Mouse (Mus musculus) liver, embryonic 16.5 days (tissue): ENCODE results near the gene Nfkbid. TPM values are rescaled to one million over a fixed set of nuclear protein-coding genes. Genes with fewer than 3 reads are reported as not detected.

Source experiments
- ATAC-seq: fragments of 200-750 bp; cut with Nextera tagmentation; 2 replicates; pipeline ENCODE4 v1.8.0; 2017; ENCODE audit warnings: low read depth, mild to moderate bottlenecking, moderate number of reproducible peaks, moderate library complexity
- H3K27ac ChIP-seq: fragments of 300-500 bp; sonication (generic); 2 replicates; pipeline ENCODE4 v1.5.1; 2014; ENCODE audit warnings: mild to moderate bottlenecking, low read length
- H3K27me3 ChIP-seq: fragments of 300-500 bp; sonication (generic); 2 replicates; pipeline ENCODE4 v1.6.1; 2014; ENCODE audit warnings: low read depth, low read length, mixed read lengths; ENCODE audit not compliant: control insufficient read depth, insufficient read depth
- H3K36me3 ChIP-seq: fragments of 300-500 bp; sonication (generic); 2 replicates; pipeline ENCODE4 v1.6.1; 2014; ENCODE audit warnings: mild to moderate bottlenecking; ENCODE audit not compliant: control insufficient read depth, insufficient read depth
- H3K4me1 ChIP-seq: fragments of 300-500 bp; sonication (generic); 2 replicates; pipeline ENCODE4 v1.6.1; 2014; ENCODE audit warnings: low read depth, low read length, mixed read lengths; ENCODE audit not compliant: control insufficient read depth
- H3K4me2 ChIP-seq: fragments of 300-500 bp; sonication (generic); 2 replicates; pipeline ENCODE4 v1.6.1; 2014; ENCODE audit warnings: low read depth, low read length, mixed read lengths
- H3K4me3 ChIP-seq: fragments of 300-500 bp; sonication (generic); 2 replicates; pipeline ENCODE4 v1.5.1; 2014; ENCODE audit warnings: low read depth, mild to moderate bottlenecking, low read length
- H3K9ac ChIP-seq: fragments of 300-500 bp; sonication (generic); 2 replicates; pipeline ENCODE4 v1.6.1; 2014; ENCODE audit warnings: low read depth, low read length
- H3K9me3 ChIP-seq: fragments of 300-500 bp; sonication (generic); replicated peaks from 2 replicates; pipeline ENCODE4 v1.6.1; 2016; ENCODE audit warnings: low read length; ENCODE audit not compliant: control insufficient read depth
- WGBS: fragments of 180-500 bp; shearing (Covaris S2); extraction: QIAGEN DNeasy Blood & Tissue Kit; methylation state at CpG from one replicate; pipeline ENCODE4 v1.1.7; 2014; ENCODE audit not compliant: insufficient replicate concordance; 5-methylcytosine and 5-hydroxymethylcytosine counted together
- polyA plus RNA-seq: library from polyadenylated mRNA; unstranded; fragments of >200 nt; fragmentation: Nextera tagmentation; extraction: Ambion mirVana; gene quantifications from 2 replicates; pipeline ENCODE4 v1.2.1, GENCODE M21; 2015

Gene Nfkbid
- polyA plus RNA-seq, 1 experiment from 2014 or later, result 1.4 TPM

GRCm38 (mm10) chr7:30420673-30421072 lies 859 bp upstream of the Nfkbid start:
- WGBS, result 35% methylated on average over 3 of the region's 3 CpGs
- Histone ChIP-seq H3K27ac (peak overlapping the region; percentile 53; the same call in 1 of the 2 replicates), H3K36me3 (no peaks in the 10 kb centered on the region), H3K4me3 (no peak overlapping the region), H3K9me3 (no peaks in the 10 kb centered on the region), H3K4me2 (peak overlapping the region; percentile 87), H3K9ac (no peak overlapping the region), H3K27me3 (peaks cover 3% of the 10 kb centered on the region; the same call in 1 of the 2 replicates), H3K4me1 (peaks cover 15% of the 10 kb centered on the region)
- ATAC-seq, result no peak

DNA sequence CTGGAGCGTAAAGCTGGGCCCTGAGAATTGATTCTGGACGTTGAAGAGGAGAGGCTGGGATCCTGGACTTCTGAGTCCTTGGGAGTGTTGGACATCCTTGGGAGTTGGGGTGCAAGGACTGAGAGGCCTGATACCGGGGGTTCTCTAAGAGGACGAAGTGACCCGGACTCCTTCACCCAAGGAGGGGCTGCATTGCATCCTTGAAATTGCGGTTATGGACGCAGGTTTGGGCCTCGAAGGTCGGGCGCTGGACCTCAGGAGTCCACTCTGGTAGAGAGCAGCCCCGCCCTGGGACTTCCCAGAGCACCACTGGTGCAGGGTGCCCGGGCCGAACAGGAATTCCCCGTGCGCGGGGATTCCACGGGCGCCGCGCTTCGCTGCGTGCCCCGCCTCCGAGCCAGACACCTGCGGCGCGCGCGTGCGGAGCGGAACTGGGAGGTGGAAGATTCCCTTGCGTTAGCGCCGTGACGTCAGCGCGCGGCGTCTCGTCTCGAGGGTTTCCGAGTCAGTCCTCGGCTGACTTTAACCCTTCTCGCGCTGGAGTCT lies 431 bp downstream of the Nfkbid start:
- under 1% methylated on average over 45 of the region's 45 CpGs for WGBS
- H3K9ac ChIP-seq, result peak overlapping the region; percentile 59
- peak overlapping the region; percentile 87 for H3K4me2 ChIP-seq
- no peaks in the 10 kb centered on the region for H3K36me3 ChIP-seq
- H3K27me3 ChIP-seq, result peaks cover 3% of the 10 kb centered on the region; the same call in 1 of the 2 replicates
- no peaks in the 10 kb centered on the region for H3K9me3 ChIP-seq
- peak overlapping the region; percentile 64 for H3K4me3 ChIP-seq
- peak; percentile 47 for ATAC-seq
- H3K4me1 ChIP-seq, result peaks cover 15% of the 10 kb centered on the region
- H3K27ac ChIP-seq, result peak overlapping the region; percentile 73

GRCm38 (mm10) chr7:30422560-30422959 lies 1.0 kb downstream of the Nfkbid start:
- WGBS, result 4% methylated on average over 9 of the region's 9 CpGs
- H3K4me1 ChIP-seq, result peaks cover 15% of the 10 kb centered on the region
- peak overlapping the region; percentile 64 for H3K4me3 ChIP-seq
- no peaks in the 10 kb centered on the region for H3K36me3 ChIP-seq
- peak overlapping the region; percentile 59 for H3K9ac ChIP-seq
- no peaks in the 10 kb centered on the region for H3K9me3 ChIP-seq
- H3K27ac ChIP-seq, result peak overlapping the region; percentile 64
- H3K4me2 ChIP-seq, result peak overlapping the region; percentile 87
- peaks cover 3% of the 10 kb centered on the region; the same call in 1 of the 2 replicates for H3K27me3 ChIP-seq
- ATAC-seq, result no peak

- Histone ChIP-seq H3K27ac (peak overlapping the region; percentile 64), H3K4me1 (peaks cover 15% of the 10 kb centered on the region), H3K36me3 (no peaks in the 10 kb centered on the region), H3K9me3 (no peaks in the 10 kb centered on the region), H3K9ac (peak overlapping the region; percentile 15; the same call in 1 of the 2 replicates), H3K27me3 (peaks cover 3% of the 10 kb centered on the region; the same call in 1 of the 2 replicates), H3K4me2 (peak overlapping the region; percentile 87), H3K4me3 (peak overlapping the region; percentile 64)
- 12% methylated on average over 23 of the region's 23 CpGs for WGBS
- ATAC-seq, result no peak
Measured at GRCm38 (mm10) chr7:30423071-30423641, 1.6 kb downstream of the Nfkbid start.

- Histone ChIP-seq H3K4me2 (no peak overlapping the region), H3K9me3 (no peaks in the 10 kb centered on the region), H3K9ac (no peak overlapping the region), H3K4me1 (no peaks in the 10 kb centered on the region), H3K4me3 (no peak overlapping the region), H3K27me3 (no peaks in the 10 kb centered on the region), H3K36me3 (no peaks in the 10 kb centered on the region), H3K27ac (no peak overlapping the region)
- ATAC-seq, result no peak
Measured at GRCm38 (mm10) chr7:30429327-30429726, 7.8 kb downstream of the Nfkbid start.

DNA sequence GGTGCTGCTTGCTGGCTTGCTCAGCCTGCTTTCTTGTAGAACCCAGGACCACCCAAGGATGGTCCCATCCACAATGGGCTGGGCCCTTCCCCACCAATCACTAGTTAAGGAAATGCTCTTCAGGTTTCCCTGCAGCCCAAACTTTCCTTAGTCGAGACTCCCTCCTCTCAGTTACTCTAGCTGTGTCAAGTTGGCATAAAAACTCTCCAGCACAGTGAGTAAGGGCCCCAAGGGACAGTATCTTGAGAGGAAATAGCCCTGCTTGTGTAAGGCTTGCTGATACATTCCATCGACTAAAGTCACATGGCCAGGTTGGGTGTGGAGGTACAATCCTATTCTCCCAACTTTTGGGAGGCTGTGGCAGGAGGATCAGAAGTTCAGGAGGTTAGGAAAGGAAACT lies 8.7 kb downstream of the Nfkbid start:
- H3K27ac ChIP-seq, result no peak overlapping the region
- no peaks in the 10 kb centered on the region for H3K27me3 ChIP-seq
- H3K4me3 ChIP-seq, result no peak overlapping the region
- 23% methylated on average over 2 of the region's 2 CpGs for WGBS
- no peak overlapping the region for H3K9ac ChIP-seq
- no peak for ATAC-seq
- H3K36me3 ChIP-seq, result no peaks in the 10 kb centered on the region
- no peak overlapping the region for H3K4me2 ChIP-seq
- no peaks in the 10 kb centered on the region for H3K9me3 ChIP-seq
- H3K4me1 ChIP-seq, result no peaks in the 10 kb centered on the region

DNA sequence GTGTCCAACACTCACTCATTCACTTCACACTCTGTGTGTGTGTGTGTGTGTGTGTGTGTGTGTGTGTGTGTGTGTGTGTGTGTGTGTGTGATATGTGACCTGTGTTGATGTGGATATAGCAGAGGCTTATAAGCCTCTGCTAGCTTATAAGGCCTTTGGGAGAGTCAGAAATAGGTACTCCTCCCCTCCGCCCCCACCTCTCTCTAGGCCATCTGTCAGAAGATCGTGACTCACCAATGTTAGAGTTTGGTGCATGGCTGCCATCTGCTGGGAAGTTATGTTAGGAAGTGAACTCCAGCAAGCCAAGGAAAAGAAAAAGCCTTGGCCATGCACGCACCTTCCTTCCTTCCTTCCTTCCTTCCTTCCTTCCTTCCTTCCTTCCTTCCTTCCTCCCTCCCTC lies 10.3 kb downstream of the Nfkbid start:
- 8% methylated on average over 3 of the region's 3 CpGs for WGBS
- Histone ChIP-seq H3K36me3 (no peaks in the 10 kb centered on the region), H3K4me2 (no peak overlapping the region), H3K9ac (no peak overlapping the region), H3K27me3 (peaks cover 3% of the 10 kb centered on the region; the same call in 1 of the 2 replicates), H3K9me3 (no peaks in the 10 kb centered on the region), H3K4me3 (no peak overlapping the region), H3K27ac (no peak overlapping the region), H3K4me1 (no peaks in the 10 kb centered on the region)
- ATAC-seq, result no peak

DNA sequence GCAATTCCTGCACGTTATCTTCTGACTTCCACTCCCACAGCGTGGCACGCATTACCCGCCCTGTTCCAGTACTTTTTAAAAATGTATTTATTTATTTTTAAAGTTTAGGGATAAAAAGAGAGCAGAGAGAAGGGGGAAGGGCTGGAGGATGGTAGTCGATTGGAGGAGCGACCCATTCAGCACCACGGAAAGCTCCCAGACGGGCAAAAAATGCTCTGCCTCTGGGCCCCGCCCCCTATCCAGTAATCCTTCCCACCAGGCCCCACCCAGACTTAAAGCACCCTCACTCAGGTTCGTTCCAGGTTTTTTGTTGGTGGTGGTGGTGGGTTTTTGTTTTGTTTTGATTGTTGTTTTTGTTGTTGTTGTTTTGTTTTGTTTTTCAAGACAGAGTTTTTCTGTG lies 12.7 kb downstream of the Nfkbid start:
- ATAC-seq, result no peak
- Histone ChIP-seq H3K9ac (no peak overlapping the region), H3K4me2 (no peak overlapping the region), H3K4me3 (no peak overlapping the region), H3K4me1 (no peaks in the 10 kb centered on the region), H3K27ac (no peak overlapping the region), H3K36me3 (no peaks in the 10 kb centered on the region), H3K27me3 (peaks cover 5% of the 10 kb centered on the region; the same call in 1 of the 2 replicates), H3K9me3 (no peaks in the 10 kb centered on the region)
- WGBS, result 0% methylated on average over 10 of the region's 10 CpGs

DNA sequence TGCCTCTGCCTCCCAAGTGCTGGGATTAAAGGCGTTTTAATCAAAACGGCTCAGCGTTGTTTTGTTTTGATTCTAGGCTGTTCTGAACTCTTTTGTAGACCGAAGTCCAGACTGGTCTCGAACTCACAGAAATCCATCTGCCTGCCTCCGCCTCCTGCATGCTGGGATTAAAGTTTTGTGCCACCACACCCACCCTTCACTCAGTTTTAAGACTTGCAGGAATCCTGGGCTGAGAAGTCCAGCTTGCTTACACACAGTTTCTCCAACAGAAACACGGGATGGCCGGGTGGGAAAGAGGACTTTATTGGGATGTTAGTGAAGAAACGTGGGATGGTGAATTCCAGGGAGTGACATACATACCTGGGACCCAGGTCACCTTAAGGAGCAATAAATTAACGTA lies 13.2 kb downstream of the Nfkbid start:
- no peak overlapping the region for H3K4me3 ChIP-seq
- no peak overlapping the region for H3K4me2 ChIP-seq
- no peak for ATAC-seq
- WGBS, result 47% methylated on average over 10 of the region's 10 CpGs
- H3K9ac ChIP-seq, result no peak overlapping the region
- no peaks in the 10 kb centered on the region for H3K4me1 ChIP-seq
- H3K27me3 ChIP-seq, result peaks cover 5% of the 10 kb centered on the region; the same call in 1 of the 2 replicates
- H3K36me3 ChIP-seq, result no peaks in the 10 kb centered on the region
- no peak overlapping the region for H3K27ac ChIP-seq
- H3K9me3 ChIP-seq, result no peaks in the 10 kb centered on the region
